Mouse (Mus musculus) right cerebral cortex, postnatal 14 days (tissue): ENCODE measurements at regions not wholly inside any gene's neighbourhood (a gene's known extent, or its start where the extent isn't known, plus 50 kb on each side); places are given as distances from the start of the nearest gene placed in this dataset.
"Not testable (repeated sequence)": the region's sequence is repeated elsewhere in the genome, so short reads cannot be mapped to it uniquely, and the experiment has no call there.

Experiments used
- DNase-seq: peaks from one replicate; pipeline ENCODE4 v3.0.0; 2022

- DNase-seq: no peak
Observed at GRCm38 (mm10) chr4:23341240-23341639, 853.1 kb upstream of the Pou3f2 start.

GRCm38 (mm10) chr4:23338481-23338880, 850.3 kb upstream of the Pou3f2 start:
- DNase-seq: no peak

- DNase-seq: no peak
Observed at GRCm38 (mm10) chr4:23300617-23301016, 812.5 kb upstream of the Pou3f2 start.

- DNase-seq: no peak
Observed at GRCm38 (mm10) chr4:23280087-23280486, 791.9 kb upstream of the Pou3f2 start.

GRCm38 (mm10) chr4:23275203-23275602, 787.0 kb upstream of the Pou3f2 start:
- DNase-seq: no peak

GRCm38 (mm10) chr4:23271947-23272346, 783.8 kb upstream of the Pou3f2 start:
- DNase-seq: no peak

- no peak for DNase-seq
Observed at GRCm38 (mm10) chr4:23260371-23260770, 772.2 kb upstream of the Pou3f2 start.

- no peak for DNase-seq
Observed at GRCm38 (mm10) chr4:23234960-23235359, 746.8 kb upstream of the Pou3f2 start.

- DNase-seq: not testable (repeated sequence)
Observed at GRCm38 (mm10) chr4:23194756-23195155, 706.6 kb upstream of the Pou3f2 start.

- DNase-seq: no peak
Observed at GRCm38 (mm10) chr4:23193384-23194135, 705.4 kb upstream of the Pou3f2 start.

- no peak for DNase-seq
Observed at GRCm38 (mm10) chr4:23173811-23174210, 685.6 kb upstream of the Pou3f2 start.

- DNase-seq: no peak
Observed at GRCm38 (mm10) chr4:23173330-23173729, 685.2 kb upstream of the Pou3f2 start.

- no peak for DNase-seq
Observed at GRCm38 (mm10) chr4:23148097-23148849, 660.1 kb upstream of the Pou3f2 start.

- no peak for DNase-seq
Observed at GRCm38 (mm10) chr4:23133386-23133785, 645.2 kb upstream of the Pou3f2 start.

GRCm38 (mm10) chr4:23101452-23101851, 613.3 kb upstream of the Pou3f2 start:
- not testable (repeated sequence) for DNase-seq

- DNase-seq: no peak
Observed at GRCm38 (mm10) chr4:23079521-23079920, 591.4 kb upstream of the Pou3f2 start.

GRCm38 (mm10) chr4:23077603-23078002, 589.4 kb upstream of the Pou3f2 start:
- no peak for DNase-seq

GRCm38 (mm10) chr4:23050701-23051317, 562.6 kb upstream of the Pou3f2 start:
- DNase-seq: no peak

- no peak for DNase-seq
Observed at GRCm38 (mm10) chr4:23037784-23038183, 549.6 kb upstream of the Pou3f2 start.

- no peak for DNase-seq
Observed at GRCm38 (mm10) chr4:23031271-23031670, 543.1 kb upstream of the Pou3f2 start.

GRCm38 (mm10) chr4:23022177-23022576, 534.0 kb upstream of the Pou3f2 start:
- no peak for DNase-seq

- no peak for DNase-seq
Observed at GRCm38 (mm10) chr4:23010346-23010745, 522.2 kb upstream of the Pou3f2 start.

- not testable (repeated sequence) for DNase-seq
Observed at GRCm38 (mm10) chr4:23009196-23009595, 521.0 kb upstream of the Pou3f2 start.

- DNase-seq: no peak
Observed at GRCm38 (mm10) chr4:22998994-22999393, 510.8 kb upstream of the Pou3f2 start.
